Mouse (Mus musculus): ENCODE measurements around the gene Phf21a.

Phf21a gene

GRCm38 (mm10) chr2:92405687-92406086 is 312.8 kb downstream of the Phf21a start:
- no peak for DNase-seq (ENCODE audit: low read depth)

GRCm38 (mm10) chr2:92408309-92409045 is 315.6 kb downstream of the Phf21a start:
- no peak for DNase-seq (ENCODE audit: low read depth)

- no peak for DNase-seq (ENCODE audit: low read depth)
These were observed 318.8 kb downstream of the Phf21a start for GRCm38 (mm10) chr2:92411705-92412104.
